Mouse (Mus musculus) mature B cell (primary cell): Measurements from ENCODE around the gene Prkch.

Experiments
- in situ Hi-C: fragments of 300-500 bp; cut with MboI; formaldehyde crosslinking; loops from 2 replicates; pipeline ENCODE4 v1.14.3; 2019

Gene Prkch

DNA sequence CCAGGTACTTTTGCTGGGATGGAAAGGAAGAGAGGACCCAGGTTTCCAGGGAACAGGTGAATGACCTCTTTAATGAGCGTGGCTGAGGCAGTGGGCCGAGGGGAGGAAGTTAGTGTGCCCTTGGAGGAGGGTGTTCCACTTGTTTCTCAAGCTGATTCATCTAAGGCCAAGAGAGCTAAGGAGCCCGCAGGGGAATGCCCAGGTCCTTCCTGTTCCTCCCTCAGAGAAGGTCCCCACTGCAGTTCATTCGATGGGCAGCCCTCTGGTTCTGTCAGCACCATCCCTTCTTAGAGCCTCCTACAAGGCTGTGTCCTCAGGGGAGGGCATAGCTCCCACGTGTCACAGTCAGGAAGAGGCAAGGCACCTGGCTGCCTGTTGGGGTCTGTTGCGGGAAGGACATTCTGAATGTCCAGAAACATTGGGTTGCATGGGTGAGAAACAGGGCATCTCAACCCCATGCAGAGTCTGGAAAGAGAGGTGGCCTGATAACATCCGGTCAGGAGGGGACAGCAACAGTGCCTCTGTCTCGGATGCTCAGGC, 26.3 kb downstream of the Prkch start:
- in situ Hi-C loops, result no loop called here

DNA sequence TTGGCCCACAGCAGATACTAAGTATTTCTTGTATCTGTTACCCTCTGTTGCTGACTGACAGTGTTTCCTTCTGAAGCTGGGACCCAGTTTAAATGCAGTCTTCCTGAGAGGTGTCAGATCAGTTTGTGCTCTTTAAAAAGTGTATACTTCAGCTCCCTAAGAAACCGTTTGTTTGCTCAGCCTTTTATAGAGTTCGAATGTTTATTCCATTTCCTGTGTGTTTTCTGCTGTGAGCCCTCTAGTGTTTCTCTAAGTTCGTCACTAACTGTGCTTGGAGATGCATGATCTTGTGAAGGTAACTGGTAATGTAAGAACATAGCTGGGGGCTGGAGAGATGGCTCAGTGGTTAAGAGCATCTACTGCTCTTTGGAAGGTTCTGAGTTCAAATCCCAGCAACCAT, 27.1 kb downstream of the Prkch start:
- in situ Hi-C loops, result no loop called here

DNA sequence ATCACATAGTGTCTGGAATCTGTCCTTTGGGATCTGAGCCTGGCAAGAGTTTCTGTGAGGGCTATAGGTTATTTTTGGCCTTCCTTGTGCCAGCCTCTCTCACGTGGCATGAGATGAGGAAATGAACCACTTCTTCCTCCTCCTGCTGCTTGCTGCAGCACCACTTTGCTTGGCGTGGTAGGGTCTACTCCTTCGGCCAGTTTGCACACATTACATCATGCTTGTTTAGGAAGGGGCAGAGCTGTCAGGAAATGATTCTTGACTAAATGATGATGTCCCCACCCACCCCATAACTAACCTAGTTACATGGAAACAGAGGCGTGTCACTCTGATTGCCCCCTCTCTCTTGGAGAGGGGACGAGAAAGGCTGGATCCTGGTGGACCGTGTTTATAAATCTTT, 28.6 kb downstream of the Prkch start:
- in situ Hi-C loops, result no loop called here

DNA sequence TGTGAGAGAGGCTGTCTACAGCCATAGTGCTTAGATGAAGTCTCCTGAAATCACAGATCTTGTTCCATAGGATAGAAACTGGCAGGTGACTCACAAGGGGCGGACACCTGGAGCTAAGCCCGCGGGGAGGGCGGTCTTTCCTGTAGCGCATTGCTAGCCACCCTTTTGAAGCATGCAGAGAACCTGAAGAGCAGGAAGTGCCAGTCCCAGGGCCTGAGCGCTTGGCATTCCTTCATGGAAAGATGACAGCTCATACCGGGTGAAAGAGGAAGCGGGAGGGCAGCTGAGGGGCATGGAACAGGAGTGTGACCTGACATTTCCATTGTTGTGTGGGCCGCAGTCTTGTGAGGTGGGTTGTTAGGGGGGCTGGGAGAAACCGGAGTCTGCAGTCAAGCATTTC, 33.1 kb downstream of the Prkch start:
- in situ Hi-C loops, result no loop called here

DNA sequence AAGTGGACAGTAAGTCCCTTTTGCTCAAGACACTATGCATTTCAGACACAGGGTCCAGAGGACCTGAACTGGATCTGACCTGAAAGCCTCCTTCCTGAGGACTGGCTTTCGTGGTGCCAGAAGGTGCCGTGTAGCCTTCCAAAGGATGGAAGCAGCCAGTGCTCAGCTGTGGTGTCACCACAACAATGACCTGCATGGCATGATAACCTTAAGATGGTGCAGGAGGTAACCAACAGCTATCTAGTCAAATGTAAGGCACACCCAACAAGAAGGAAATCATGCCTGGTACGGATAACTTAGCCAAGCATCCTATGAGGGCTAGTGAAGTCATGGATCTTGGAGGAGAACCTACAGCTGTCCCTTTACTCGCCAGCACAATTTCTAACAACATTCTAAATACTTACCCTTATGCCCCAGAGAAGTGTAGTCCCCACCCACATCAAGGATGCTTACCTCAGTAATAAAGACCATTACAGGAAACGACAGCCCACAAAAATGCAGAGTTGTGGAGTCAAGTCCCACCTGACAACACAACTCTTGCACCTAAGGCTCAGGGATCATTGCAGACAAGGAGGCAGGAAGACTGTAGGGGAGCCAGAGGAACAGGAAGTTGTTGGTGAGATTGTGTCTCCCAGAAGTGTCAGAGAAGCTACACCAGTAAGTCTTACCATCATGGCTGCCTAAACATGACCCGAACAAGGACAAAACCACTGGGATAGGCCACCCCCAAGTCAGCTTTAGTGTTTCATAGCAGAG, 40.9 kb downstream of the Prkch start:
- in situ Hi-C loops, result no loop called here

DNA sequence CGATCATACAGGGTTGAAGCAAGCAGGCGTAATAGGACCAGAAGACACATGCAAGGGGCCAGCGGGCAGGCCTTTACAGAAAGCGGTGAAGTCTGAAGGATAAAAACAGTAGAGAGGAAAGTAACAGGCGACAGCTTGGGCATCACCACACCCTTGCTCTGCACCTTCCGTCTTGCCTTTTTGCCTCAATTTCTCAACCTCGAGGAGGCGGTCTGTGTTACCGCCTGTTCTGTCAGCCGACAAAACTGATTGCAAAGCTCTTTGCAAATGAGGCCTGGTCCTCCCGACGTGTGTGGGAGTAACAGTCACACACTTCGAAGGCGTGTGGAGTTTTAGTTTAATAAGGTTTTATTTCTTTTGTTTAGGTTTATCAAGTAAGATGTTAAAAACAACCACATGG, 43.3 kb downstream of the Prkch start:
- in situ Hi-C loops, result no loop called here

DNA sequence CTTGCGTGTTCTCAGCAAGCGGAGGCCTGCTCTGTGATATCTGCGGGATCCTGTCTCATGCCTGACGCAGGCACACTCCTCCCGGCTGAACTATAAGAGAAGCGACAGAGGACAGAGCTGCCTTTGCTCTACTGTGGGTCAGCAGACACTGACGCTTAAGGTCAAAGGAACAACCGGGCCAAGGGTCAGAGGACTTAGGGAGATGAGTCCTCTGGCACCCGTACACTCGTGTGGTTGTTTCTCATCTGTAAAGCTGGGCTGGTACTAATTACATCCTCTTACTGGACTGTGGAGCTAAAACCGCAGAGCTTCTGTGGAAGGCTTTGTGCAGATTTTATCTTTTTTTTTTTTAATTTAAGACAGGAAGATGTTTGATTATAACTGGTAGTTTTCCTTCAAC, 46.0 kb downstream of the Prkch start:
- in situ Hi-C loops, result no loop called here

DNA sequence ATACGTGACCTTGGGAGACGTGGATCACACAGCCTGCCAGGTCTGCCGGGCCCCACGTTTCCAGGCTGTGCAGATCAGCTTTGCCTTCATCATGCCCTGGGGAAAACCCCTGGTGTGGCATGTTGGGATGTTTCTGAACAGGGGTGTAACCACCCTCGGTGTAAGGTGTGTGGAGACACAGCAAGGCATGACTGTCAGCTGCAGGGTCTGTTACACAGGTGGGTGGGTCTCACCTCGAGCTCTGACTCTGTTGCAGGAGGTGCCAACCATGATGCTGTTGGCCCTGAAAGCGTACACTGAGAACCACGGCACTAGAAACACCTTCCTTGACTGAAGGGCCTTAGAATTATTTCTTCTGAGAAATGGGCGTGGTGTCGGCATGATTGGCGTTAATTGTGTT, 46.6 kb downstream of the Prkch start:
- in situ Hi-C loops, result no loop called here

DNA sequence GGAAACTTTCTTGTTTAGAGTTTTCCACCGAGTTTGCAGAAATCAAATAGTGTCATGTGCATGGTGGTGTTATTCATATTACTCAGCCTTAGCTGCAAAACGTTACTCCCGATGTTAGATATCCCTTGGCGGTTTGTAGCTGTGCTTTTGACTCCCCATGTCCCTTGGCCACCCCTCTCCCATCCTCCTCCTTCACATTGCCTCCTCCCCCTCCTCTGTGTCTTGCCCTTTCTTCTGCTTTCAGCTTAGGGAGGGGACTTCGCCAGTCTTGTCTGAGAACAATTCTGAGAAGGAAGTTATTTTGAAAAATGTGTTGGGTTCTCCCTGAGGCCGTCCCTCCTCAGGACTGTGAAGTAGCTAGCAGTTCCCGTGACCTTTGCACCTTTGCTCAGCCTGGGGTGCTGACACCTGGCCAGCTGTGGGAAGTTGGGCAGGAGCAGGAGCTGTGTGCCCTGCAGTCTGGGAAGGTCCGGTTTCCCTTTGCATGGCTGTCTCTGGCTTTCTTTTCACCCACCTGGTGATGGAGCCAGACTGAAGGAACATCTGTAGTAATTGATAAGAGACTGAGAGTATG, 48.2 kb downstream of the Prkch start:
- in situ Hi-C loops, result no loop called here

DNA sequence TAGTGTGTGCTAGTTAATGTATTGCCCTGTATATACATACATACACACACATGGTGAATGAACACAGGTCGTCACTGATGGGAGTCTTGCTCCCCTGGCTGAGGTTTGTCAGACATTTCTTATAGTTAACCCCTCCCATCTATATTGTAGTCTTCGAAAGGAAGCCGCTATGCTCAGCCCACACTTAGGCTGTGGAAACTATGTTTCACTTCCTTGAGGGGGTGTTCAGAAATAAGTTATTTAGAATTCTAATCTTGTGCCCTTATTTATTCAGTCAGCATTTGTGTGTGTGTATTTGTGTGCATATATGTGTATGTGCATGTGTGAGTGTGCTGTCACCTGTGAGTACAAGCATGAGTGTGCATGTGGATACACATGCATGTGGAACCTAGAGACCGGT, 49.1 kb downstream of the Prkch start:
- in situ Hi-C loops, result no loop called here

DNA sequence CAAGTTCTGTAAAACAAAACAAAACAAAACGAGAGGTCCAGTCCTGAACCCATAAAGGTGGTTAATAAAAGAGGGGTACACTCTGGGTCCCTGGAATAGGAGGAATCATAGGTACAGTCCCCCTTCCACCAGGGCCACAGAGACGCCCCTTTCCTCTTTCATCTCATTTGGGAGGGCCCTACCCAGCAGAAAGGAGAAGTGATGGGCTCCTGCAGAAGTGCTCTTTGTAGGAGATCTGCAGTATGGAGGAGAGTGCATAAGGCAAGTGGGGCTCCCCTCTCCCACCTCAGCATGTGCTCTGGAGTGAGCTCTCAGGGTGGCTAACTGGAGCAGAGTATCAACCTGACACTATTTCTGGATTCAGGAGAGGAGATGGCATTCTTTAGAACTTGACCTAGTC, 55.0 kb downstream of the Prkch start:
- in situ Hi-C loops, result no loop called here

DNA sequence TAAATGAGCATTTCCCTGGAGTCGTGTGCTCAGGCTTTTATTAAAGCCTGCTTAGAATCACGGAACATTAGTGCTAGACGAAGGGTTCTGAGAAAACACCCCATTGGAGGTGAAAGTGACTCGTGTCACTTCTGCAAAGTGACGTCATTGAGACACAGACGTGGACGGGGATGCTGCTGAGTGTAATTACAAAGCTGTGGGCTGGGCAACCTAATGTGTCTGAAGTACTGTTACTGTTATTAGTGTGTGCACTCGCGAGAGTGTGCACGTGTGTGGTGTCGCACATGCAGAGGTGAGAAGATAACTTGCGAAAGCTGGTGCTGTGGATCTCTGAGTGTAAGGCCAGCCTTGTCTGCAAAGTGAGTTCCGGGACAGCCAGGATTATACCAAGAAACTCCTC, 56.6 kb downstream of the Prkch start:
- in situ Hi-C loops, result no loop called here

DNA sequence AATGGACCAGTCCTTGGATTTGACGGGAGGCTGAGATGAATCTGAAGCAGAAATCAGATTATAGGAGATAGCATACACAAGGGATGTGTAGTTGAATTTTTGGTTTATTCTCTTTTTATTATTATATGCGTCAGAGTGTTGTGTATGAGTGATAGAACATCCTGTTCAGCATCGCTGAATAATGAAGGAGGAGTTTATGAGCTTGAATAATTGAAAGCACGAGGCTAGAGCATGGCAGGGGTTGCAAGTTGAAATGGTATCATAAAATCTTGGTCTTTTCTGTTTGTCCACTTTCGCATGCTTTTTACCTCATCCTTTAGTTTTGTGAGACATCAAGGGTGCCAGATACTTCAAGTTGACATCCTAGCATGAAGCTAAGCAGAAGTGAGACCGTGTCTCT, 60.6 kb downstream of the Prkch start:
- in situ Hi-C loops, result no loop called here

DNA sequence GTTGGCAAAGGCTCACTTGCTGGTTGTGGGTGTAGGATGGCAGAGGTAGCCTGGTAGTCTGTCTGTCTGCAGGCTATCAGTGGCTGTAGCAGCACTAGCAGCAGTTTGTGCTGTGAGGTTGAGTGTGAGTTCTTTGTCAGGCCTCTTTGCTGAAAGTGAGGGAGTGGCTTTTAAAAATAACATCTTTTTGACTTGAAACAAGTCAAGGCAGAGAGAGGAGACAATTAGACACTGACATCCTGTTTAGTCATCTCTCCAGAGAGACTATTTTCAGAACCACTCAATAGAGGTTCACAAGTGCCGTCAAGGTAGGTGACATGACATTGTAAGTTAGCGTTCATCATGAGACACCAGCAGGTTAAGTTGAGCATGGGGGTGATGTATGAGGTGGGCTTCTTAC, 63.1 kb downstream of the Prkch start:
- in situ Hi-C loops, result no loop called here

DNA sequence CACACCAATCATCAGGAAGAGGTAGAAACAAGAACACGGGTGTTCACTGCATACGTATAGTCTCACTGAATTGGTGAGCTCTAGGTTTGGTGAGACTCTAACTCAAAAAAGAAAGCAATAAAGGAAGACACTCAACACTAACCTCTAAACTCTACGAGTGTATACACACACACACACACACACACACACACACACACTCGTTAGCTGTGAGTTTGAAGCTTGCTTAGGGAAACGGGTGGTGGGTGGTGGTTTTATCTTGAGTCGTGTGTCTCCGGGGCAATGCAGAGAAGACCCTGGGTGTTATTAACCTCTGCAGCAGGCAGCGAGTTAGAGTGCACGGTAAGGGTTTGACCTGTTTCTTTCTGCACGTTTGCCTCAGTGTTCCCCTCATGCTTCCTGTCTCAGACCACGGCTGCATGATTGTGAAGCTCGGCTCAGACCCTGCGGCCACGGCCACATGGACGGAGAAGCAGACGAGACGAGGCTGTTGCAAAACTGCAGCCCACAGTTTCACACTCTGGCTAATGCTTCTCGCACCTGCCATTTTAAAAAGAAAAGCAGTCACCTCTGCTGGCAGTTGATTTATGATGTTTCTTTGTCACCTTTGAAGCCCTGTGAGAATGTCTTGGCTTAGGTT, 72.1 kb downstream of the Prkch start:
- in situ Hi-C loops, result no loop called here

DNA sequence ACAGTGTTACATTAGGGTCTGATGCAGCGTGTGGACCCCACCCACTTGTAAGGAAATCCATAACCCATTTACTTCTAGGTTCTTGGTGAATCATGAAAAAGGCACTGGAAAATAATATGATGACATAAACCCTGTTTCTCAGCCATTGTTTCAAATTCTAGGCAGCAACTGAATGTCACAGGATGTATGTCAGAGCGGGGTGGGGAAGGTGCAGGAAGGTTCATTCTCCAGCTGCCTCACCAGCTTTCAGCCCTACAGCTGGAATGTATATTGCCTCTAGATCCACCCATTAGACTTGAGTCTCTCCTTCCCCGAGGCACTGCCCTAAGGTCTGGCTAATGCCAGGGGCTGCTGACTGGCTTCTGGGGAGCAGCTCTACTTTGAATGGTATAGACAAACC, 78.8 kb downstream of the Prkch start:
- in situ Hi-C loops, result no loop called here

DNA sequence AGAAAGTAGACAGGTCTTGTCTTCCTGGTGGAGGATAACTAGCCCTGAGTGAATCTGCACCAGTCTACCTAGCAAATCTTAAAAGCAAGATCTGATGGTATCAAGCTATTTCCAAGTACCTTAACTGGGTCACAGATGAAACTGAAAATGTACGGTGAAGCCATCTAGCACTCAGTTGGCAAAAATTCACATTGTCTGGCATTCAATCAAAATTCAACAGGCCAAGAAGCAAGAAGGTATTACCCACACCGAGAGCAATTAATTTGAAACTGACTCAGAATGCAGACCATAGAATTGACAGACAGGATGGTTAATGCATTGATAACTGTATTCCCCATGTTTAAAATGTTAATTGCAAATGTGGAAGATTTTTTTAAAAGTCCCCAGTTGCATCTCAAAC, 82.1 kb downstream of the Prkch start:
- in situ Hi-C loops, result no loop called here

DNA sequence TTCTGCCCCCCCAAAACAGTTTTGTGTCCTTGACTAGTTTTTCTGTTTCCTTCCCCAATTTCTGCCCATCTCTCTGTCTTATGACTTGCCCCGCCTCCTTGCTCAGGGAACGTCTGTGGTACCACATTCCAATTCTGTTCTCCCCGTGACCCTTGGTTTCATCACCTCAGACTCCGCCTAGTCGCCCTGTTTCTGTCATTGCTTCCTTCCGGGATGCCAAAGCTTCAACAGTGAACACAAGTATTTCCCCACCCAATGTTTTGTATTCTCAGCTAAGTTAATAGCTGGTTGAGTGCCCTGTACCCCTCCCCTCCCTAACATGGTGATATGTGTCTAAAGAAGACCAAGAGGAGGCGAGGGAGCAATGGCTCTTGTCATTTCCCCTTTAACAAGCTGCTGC, 83.0 kb downstream of the Prkch start:
- in situ Hi-C loops, result no loop called here

DNA sequence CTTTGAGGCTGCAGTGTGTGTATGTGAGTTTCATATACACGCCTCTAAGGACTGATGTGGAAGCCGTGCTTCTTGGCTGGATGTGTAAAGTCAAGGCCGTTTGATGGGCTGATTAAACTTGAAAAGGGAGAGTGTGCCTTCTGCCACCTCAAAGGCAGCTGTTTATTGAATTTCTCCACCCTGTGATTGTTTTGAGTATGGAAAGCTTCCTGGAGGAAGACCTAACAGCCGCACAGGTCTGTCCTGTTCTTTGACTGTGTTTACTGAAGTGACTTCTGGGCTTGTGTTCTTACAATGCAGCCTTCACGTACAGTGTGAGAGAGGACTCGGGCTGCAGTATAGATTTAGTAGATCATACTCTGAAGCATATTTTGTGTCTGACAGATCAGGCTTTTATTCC, 86.1 kb downstream of the Prkch start:
- in situ Hi-C loops, result no loop called here

DNA sequence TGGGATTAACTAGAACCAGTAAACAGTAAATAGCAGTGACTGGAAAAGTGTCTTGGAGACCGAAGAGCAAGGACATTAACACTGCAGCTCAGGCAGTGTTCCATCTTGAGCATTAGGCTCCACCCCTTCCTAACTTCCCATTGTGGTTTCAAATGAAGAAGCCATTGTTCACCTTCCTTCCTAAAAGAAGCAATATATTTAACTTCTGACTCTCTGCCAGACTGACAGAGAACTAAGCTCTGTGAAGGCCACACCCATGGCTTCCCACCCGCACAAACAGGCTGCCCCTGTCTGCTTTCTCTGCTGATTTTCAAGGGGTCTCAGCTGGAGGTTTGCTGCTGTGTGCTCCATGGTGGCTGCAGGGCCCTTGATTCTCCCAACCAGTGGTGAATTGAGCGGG, 86.9 kb downstream of the Prkch start:
- in situ Hi-C loops, result no loop called here

DNA sequence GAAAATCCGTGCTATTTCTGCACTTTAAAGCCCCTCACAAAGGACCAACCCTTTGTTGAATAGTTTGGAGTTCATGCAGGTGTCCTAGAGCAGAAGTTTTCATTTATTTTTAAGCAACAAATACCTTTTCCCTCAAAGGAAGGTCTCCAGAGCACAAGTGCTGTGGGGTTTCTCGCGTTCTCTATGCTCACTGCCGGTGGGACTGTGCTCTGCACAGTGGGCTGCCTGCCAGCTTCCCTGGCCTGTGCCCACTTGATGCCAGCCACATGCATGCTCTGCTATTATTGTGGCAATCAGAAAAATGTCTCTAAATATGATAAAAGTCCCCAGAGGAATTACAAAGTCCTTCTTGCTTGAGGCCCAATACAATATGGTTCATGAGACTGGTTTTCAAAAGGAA, 87.4 kb downstream of the Prkch start:
- in situ Hi-C loops, result no loop called here

DNA sequence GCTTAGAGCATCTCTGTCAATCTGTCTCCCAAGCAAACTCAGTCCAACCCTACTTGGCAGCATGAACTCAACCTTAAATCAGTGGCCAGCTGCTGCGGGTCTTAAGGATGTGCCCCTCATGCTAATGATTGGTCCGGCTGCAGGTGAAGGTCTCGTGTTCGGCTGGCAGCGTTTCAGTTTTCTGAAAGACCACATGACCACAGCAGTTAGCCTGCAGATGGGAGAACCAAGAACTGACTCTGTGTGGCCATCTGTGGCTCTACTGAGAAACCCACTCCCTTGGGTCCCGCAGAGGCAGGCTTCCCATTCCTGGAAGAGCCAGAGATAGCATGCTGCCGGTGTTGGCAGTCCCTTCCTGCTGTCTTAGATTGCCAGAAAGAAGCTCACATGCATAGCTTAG, 89.2 kb downstream of the Prkch start:
- in situ Hi-C loops, result no loop called here

DNA sequence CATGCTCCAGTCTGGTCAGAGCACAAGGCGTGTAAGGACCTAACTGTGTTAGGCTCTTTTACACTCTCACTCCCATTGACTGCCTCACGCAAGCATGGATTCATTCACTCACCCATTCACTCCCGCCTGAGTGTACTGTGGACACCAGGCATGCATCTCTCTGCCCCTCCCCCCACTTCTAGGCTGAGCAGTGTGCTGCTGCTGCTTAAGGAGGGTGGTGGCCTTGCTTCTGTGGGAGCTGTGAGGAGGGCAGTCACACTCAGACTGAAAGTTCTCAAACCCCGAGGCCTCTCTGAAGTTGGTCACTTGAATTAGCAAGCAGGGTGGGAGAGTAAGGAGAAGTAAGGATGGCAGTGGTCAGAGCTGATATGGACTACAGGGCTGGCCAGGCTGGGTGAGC, 90.6 kb downstream of the Prkch start:
- in situ Hi-C loops, result no loop called here
